Mouse (Mus musculus) right cerebral cortex, adult 2 months (tissue): ENCODE results near the gene Iqch.

Experiments
- DNase-seq, 2 experiments: peaks; one replicate each; pipeline ENCODE4 v3.0.0; 2021 to 2022; ENCODE audit warnings: low spot score in 2 of 2

Gene Iqch

GRCm38 (mm10) chr9:63602043-63602939 lies at the start of gene Iqch, which contains the start of gene Aagab:
Gene Iqch, minus strand, starts transcription at chr9:63602493.
Gene Aagab, plus strand, starts transcription at chr9:63602660.
- peak; percentile 96 to 98 for DNase-seq

- DNase-seq = no peak
Measured at GRCm38 (mm10) chr9:63651594-63651993, 49.3 kb upstream of the Iqch start.

- DNase-seq = no peak
Measured at GRCm38 (mm10) chr9:63650905-63651304, 48.6 kb upstream of the Iqch start.

- DNase-seq = no peak
Measured at GRCm38 (mm10) chr9:63649841-63650545, 47.7 kb upstream of the Iqch start.

GRCm38 (mm10) chr9:63648520-63648918 lies 46.2 kb upstream of the Iqch start:
- DNase-seq = no peak

GRCm38 (mm10) chr9:63647581-63648519 lies 45.6 kb upstream of the Iqch start:
- no peak for DNase-seq

GRCm38 (mm10) chr9:63645084-63645483 lies 42.8 kb upstream of the Iqch start:
- DNase-seq = no peak

- no peak for DNase-seq
Measured at GRCm38 (mm10) chr9:63644011-63644410, 41.7 kb upstream of the Iqch start.

- DNase-seq = no peak
Measured at GRCm38 (mm10) chr9:63641983-63642646, 39.8 kb upstream of the Iqch start.

- DNase-seq = no peak
Measured at GRCm38 (mm10) chr9:63636113-63636512, 33.8 kb upstream of the Iqch start.

GRCm38 (mm10) chr9:63633334-63633733 lies 31.0 kb upstream of the Iqch start:
- DNase-seq = no peak

- DNase-seq = peak; percentile 74 to 79
Measured at GRCm38 (mm10) chr9:63632924-63633323, 30.6 kb upstream of the Iqch start.

GRCm38 (mm10) chr9:63632045-63632444 lies 29.8 kb upstream of the Iqch start:
- DNase-seq = no peak

- no peak for DNase-seq
Measured at GRCm38 (mm10) chr9:63625090-63625756, 22.9 kb upstream of the Iqch start.

- no peak for DNase-seq
Measured at GRCm38 (mm10) chr9:63623895-63624569, 21.7 kb upstream of the Iqch start.

GRCm38 (mm10) chr9:63617967-63618366 lies 15.7 kb upstream of the Iqch start:
- no peak for DNase-seq

- DNase-seq = no peak
Measured at GRCm38 (mm10) chr9:63614018-63614985, 12.0 kb upstream of the Iqch start.

GRCm38 (mm10) chr9:63613569-63613968 lies 11.3 kb upstream of the Iqch start:
- no peak for DNase-seq
